Mouse (Mus musculus): Measurements from ENCODE around the gene Setd4.
"Not testable (repeated sequence)": the region's sequence is repeated elsewhere in the genome, so short reads cannot be mapped to it uniquely, and the experiment has no call there.

Setd4 gene

GRCm38 (mm10) chr16:93603439-93604212 lies at the start of gene Setd4:
TSS of gene Setd4 (minus strand) at chr16:93604063.
- peak; percentile 92 to 95 for DNase-seq

- DNase-seq, result no peak
These were observed 44.7 kb upstream of the Setd4 start for GRCm38 (mm10) chr16:93648441-93649183.

- DNase-seq, result no peak
These were observed 40.1 kb upstream of the Setd4 start for GRCm38 (mm10) chr16:93644006-93644405.

- DNase-seq, result no peak
These were observed 24.0 kb upstream of the Setd4 start, which contains the start of gene Gm5678 for GRCm38 (mm10) chr16:93627761-93628400. TSS of gene Gm5678 (plus strand) at chr16:93628097.

GRCm38 (mm10) chr16:93626745-93627144 lies 22.9 kb upstream of the Setd4 start:
- peak; percentile 72 to 76 for DNase-seq

- DNase-seq, result no peak
These were observed 20.8 kb upstream of the Setd4 start for GRCm38 (mm10) chr16:93624671-93625070.

- not testable (repeated sequence) for DNase-seq
These were observed 19.9 kb upstream of the Setd4 start for GRCm38 (mm10) chr16:93623759-93624158.

GRCm38 (mm10) chr16:93615118-93615870 lies 11.4 kb upstream of the Setd4 start:
- peak; percentile 87 to 88 for DNase-seq

GRCm38 (mm10) chr16:93610961-93611360 lies 7.1 kb upstream of the Setd4 start:
- DNase-seq, result no peak

- no peak for DNase-seq
These were observed 5.9 kb upstream of the Setd4 start for GRCm38 (mm10) chr16:93609796-93610195.

GRCm38 (mm10) chr16:93608731-93609130 lies 4.9 kb upstream of the Setd4 start:
- no peak for DNase-seq

GRCm38 (mm10) chr16:93607669-93608101 lies 3.8 kb upstream of the Setd4 start:
- DNase-seq, result peak; percentile 90 to 92

- DNase-seq, result no peak
These were observed 2.3 kb upstream of the Setd4 start for GRCm38 (mm10) chr16:93606146-93606545.

- no peak for DNase-seq
These were observed 1.7 kb upstream of the Setd4 start, which contains the start of gene Cbr1 for GRCm38 (mm10) chr16:93605553-93605952. TSS of gene Cbr1 (plus strand) at chr16:93605853.

GRCm38 (mm10) chr16:93604481-93604969 lies 662 bp upstream of the Setd4 start:
- no peak for DNase-seq

- DNase-seq, result no peak
These were observed 4.4 kb downstream of the Setd4 start for GRCm38 (mm10) chr16:93599461-93599860.

- no peak for DNase-seq
These were observed 6.3 kb downstream of the Setd4 start for GRCm38 (mm10) chr16:93597551-93597950.

- peak in 1 of 2 experiments; percentile 37 for DNase-seq
These were observed 7.1 kb downstream of the Setd4 start for GRCm38 (mm10) chr16:93596807-93597206.

- DNase-seq, result peak in 1 of 2 experiments; percentile 52
These were observed 8.1 kb downstream of the Setd4 start for GRCm38 (mm10) chr16:93595766-93596165.

- DNase-seq, result no peak
These were observed 9.4 kb downstream of the Setd4 start for GRCm38 (mm10) chr16:93594448-93594847.

- DNase-seq, result no peak
These were observed 10.5 kb downstream of the Setd4 start for GRCm38 (mm10) chr16:93593406-93593805.

- DNase-seq, result no peak
These were observed 11.2 kb downstream of the Setd4 start for GRCm38 (mm10) chr16:93592711-93593110.
